Mouse (Mus musculus) CH12.LX (cell line): ENCODE data around the gene Hrg. TPM values are rescaled to one million over a fixed set of nuclear protein-coding genes. Genes with fewer than 3 reads are reported as not detected.
"Not testable (repeated sequence)": the region's sequence is repeated elsewhere in the genome, so short reads cannot be mapped to it uniquely, and the experiment has no call there.

ENCODE experiments used
- DNase-seq: peaks from one replicate; pipeline ENCODE4 v3.0.0-alpha.2; 2013; ENCODE audit errors: extremely low read depth
- H3K27ac ChIP-seq: 2 replicates; pipeline ENCODE4 v1.5.1; 2012; ENCODE audit warnings: low read depth, mild to moderate bottlenecking, control low read depth, moderate library complexity; ENCODE audit not compliant: insufficient read depth
- H3K27me3 ChIP-seq: replicated peaks from 2 replicates; pipeline ENCODE3; 2012; ENCODE audit warnings: inconsistent platforms
- H3K36me3 ChIP-seq, 2 experiments: replicated peaks in 1 of 2; 2 replicates each; pipeline versions ENCODE3 to v1.6.1; 2012; ENCODE audit warnings: inconsistent platforms in 1 of 2, low read length in 1 of 2, mild to moderate bottlenecking in 1 of 2, mixed read lengths in 1 of 2, moderate library complexity in 1 of 2; ENCODE audit not compliant: control insufficient read depth in 1 of 2, insufficient read depth in 1 of 2
- H3K4me1 ChIP-seq, 2 experiments: 2 replicates each; pipeline ENCODE4 v1.6.1; 2012; ENCODE audit warnings: inconsistent platforms in 1 of 2, moderate library complexity in 1 of 2; ENCODE audit not compliant: insufficient read depth in 2 of 2, control insufficient read depth in 1 of 2
- H3K4me2 ChIP-seq: 2 replicates; pipeline ENCODE4 v1.6.1; 2012; ENCODE audit warnings: low read depth, mild to moderate bottlenecking, control low read depth; ENCODE audit not compliant: poor library complexity, insufficient read depth, severe bottlenecking
- H3K4me3 ChIP-seq, 3 experiments: fragments of 150-350 bp in 1 of 3; sonication (generic) in 1 of 3; replicated peaks in 1 of 3; 2 replicates each; pipeline versions ENCODE3 to v1.5.1; 2011 to 2012; ENCODE audit warnings: low read depth in 2 of 3, low read length in 2 of 3, mild to moderate bottlenecking in 2 of 3, moderate library complexity in 2 of 3, control low read depth in 1 of 3, improper control_type of control experiment in 1 of 3, inconsistent platforms in 1 of 3, mixed read lengths in 1 of 3; ENCODE audit not compliant: poor library complexity in 1 of 3
- H3K79me2 ChIP-seq: replicated peaks from 2 replicates; pipeline ENCODE4 v1.6.1; 2012; ENCODE audit warnings: mild to moderate bottlenecking, moderate library complexity; ENCODE audit not compliant: control insufficient read depth, poor library complexity, insufficient read depth, severe bottlenecking; ENCODE audit errors: extremely low read depth
- H3K9ac ChIP-seq: 2 replicates; pipeline ENCODE4 v1.6.1; 2012; ENCODE audit warnings: low read depth, mild to moderate bottlenecking, control low read depth, moderate library complexity; ENCODE audit not compliant: insufficient read depth
- H3K9me3 ChIP-seq: replicated peaks from 2 replicates; pipeline ENCODE3; 2012; ENCODE audit warnings: low read length, inconsistent platforms, mixed read lengths
- BHLHE40 ChIP-seq: IDR thresholded peaks from 2 replicates; pipeline ENCODE4 v1.6.1; 2011; ENCODE audit warnings: mild to moderate bottlenecking, low read depth, low read length, improper control_type of control experiment
- CHD1 ChIP-seq: IDR thresholded peaks from 2 replicates; pipeline ENCODE4 v1.6.1; 2012; ENCODE audit warnings: low read depth, low read length, improper control_type of control experiment, inconsistent platforms
- CHD2 ChIP-seq: IDR thresholded peaks from 2 replicates; pipeline ENCODE4 v1.6.1; 2011; ENCODE audit warnings: low read length, improper control_type of control experiment
- CTCF ChIP-seq, 2 experiments: IDR thresholded peaks in 1 of 2; conservative IDR thresholded peaks in 1 of 2; 2 replicates each; pipeline ENCODE4 v1.5.1; 2011 to 2012; ENCODE audit warnings: low read depth in 2 of 2, low read length in 2 of 2, improper control_type of control experiment in 1 of 2, inconsistent platforms in 1 of 2, mild to moderate bottlenecking in 1 of 2, moderate library complexity in 1 of 2
- E2F4 ChIP-seq: IDR thresholded peaks from 2 replicates; pipeline ENCODE4 v1.6.1; 2011; ENCODE audit warnings: low read depth, low read length, improper control_type of control experiment; ENCODE audit not compliant: insufficient replicate concordance
- ELF1 ChIP-seq: IDR thresholded peaks from 2 replicates; pipeline ENCODE4 v1.6.1; 2014; ENCODE audit warnings: low read depth, mild to moderate bottlenecking, inconsistent platforms, low read length, improper control_type of control experiment
- EP300 ChIP-seq: IDR thresholded peaks from 2 replicates; pipeline ENCODE4 v1.6.1; 2011; ENCODE audit warnings: low read length, improper control_type of control experiment
- ETS1 ChIP-seq: conservative IDR thresholded peaks from 2 replicates; pipeline ENCODE4 v1.6.1; 2012; ENCODE audit warnings: low read depth, mild to moderate bottlenecking, inconsistent platforms, low read length, improper control_type of control experiment, moderate library complexity
- HCFC1 ChIP-seq: IDR thresholded peaks from 2 replicates; pipeline ENCODE4 v1.6.1; 2012; ENCODE audit warnings: low read depth, mild to moderate bottlenecking, inconsistent platforms, low read length, improper control_type of control experiment
- IRF4 ChIP-seq: IDR thresholded peaks from 2 replicates; pipeline ENCODE4 v1.6.1; 2014; ENCODE audit warnings: low read depth, mild to moderate bottlenecking, inconsistent platforms, low read length, improper control_type of control experiment
- JUN ChIP-seq: IDR thresholded peaks from 2 replicates; pipeline ENCODE4 v1.6.1; 2011; ENCODE audit warnings: low read depth, mild to moderate bottlenecking, low read length, improper control_type of control experiment, moderate library complexity; ENCODE audit not compliant: insufficient read depth
- JUND ChIP-seq: conservative IDR thresholded peaks from 2 replicates; pipeline ENCODE4 v1.6.1; 2011; ENCODE audit warnings: low read depth, low read length, improper control_type of control experiment
- KAT2A ChIP-seq: IDR thresholded peaks from 2 replicates; pipeline ENCODE4 v1.6.1; 2012; ENCODE audit warnings: low read length, improper control_type of control experiment, inconsistent platforms; ENCODE audit not compliant: insufficient replicate concordance
- MAZ ChIP-seq: IDR thresholded peaks from 2 replicates; pipeline ENCODE4 v1.6.1; 2012; ENCODE audit warnings: low read depth, mild to moderate bottlenecking, inconsistent platforms, low read length, improper control_type of control experiment, moderate library complexity
- MEF2A ChIP-seq: IDR thresholded peaks from 2 replicates; pipeline ENCODE4 v1.6.1; 2014; ENCODE audit warnings: low read depth, mild to moderate bottlenecking, inconsistent platforms, low read length, improper control_type of control experiment, borderline replicate concordance
- MYC ChIP-seq: IDR thresholded peaks from 2 replicates; pipeline ENCODE4 v1.6.1; 2011; ENCODE audit warnings: low read depth, mild to moderate bottlenecking, improper control_type of control experiment, low read length
- NELFE ChIP-seq: IDR thresholded peaks from 2 replicates; pipeline ENCODE4 v1.6.1; 2011; ENCODE audit warnings: low read depth, low read length, improper control_type of control experiment
- PAX5 ChIP-seq: IDR thresholded peaks from 2 replicates; pipeline ENCODE4 v1.6.1; 2012; ENCODE audit warnings: low read length, inconsistent platforms, mixed read lengths
- POLR2AphosphoS2 ChIP-seq: IDR thresholded peaks from 2 replicates; pipeline ENCODE4 v1.6.1; 2011; ENCODE audit warnings: low read depth, low read length, improper control_type of control experiment
- RAD21 ChIP-seq: IDR thresholded peaks from 2 replicates; pipeline ENCODE4 v1.6.1; 2011; ENCODE audit warnings: low read depth, mild to moderate bottlenecking, low read length, improper control_type of control experiment, moderate library complexity
- SMC3 ChIP-seq: IDR thresholded peaks from 2 replicates; pipeline ENCODE4 v1.6.1; 2011; ENCODE audit warnings: low read depth, low read length, improper control_type of control experiment
- TBP ChIP-seq: conservative IDR thresholded peaks from 2 replicates; pipeline ENCODE4 v1.6.1; 2011; ENCODE audit warnings: low read depth, low read length, improper control_type of control experiment
- TCF12 ChIP-seq: IDR thresholded peaks from 2 replicates; pipeline ENCODE4 v1.6.1; 2014; ENCODE audit warnings: low read depth, mild to moderate bottlenecking, inconsistent platforms, low read length, improper control_type of control experiment
- ZC3H11A ChIP-seq: IDR thresholded peaks from 2 replicates; pipeline ENCODE4 v1.6.1; 2012; ENCODE audit warnings: low read depth, mild to moderate bottlenecking, inconsistent platforms, low read length, improper control_type of control experiment
- dilution Hi-C: fragments of 300-500 bp; cut with MboI; formaldehyde crosslinking; loops from 2 replicates; pipeline ENCODE4 v1.14.3; 2020; ENCODE audit warnings: low sequenced_read_pairs; ENCODE audit not compliant: extremely low pct_unique_long_range_greater_than_20kb, extremely low pct_ligation_motif_present
- in situ Hi-C: fragments of 300-500 bp; cut with MboI; formaldehyde crosslinking; loops from 3 replicates; pipeline ENCODE4 v1.14.3; 2019; ENCODE audit warnings: low sequenced_read_pairs, low pct_ligation_motif_present, low pct_unique_long_range_greater_than_20kb, mixed read lengths
- polyA plus RNA-seq: library from polyadenylated mRNA; unstranded; fragments of >175 nt; gene quantifications from 2 replicates; pipeline ENCODE4 v1.2.1, GENCODE M21; 2012; ENCODE audit warnings: low read depth; ENCODE audit not compliant: insufficient read length
- total RNA-seq, 2 experiments: library from RNA; depleted of rRNA; stranded (reverse); fragments of 300-350 nt in 1 of 2; fragments of >200 nt in 1 of 2; gene quantifications; 2 replicates each; pipeline ENCODE4 v1.2.3; 2012 to 2014

Hrg gene
- total and polyA plus RNA-seq, 3 experiments: not detected

DNA sequence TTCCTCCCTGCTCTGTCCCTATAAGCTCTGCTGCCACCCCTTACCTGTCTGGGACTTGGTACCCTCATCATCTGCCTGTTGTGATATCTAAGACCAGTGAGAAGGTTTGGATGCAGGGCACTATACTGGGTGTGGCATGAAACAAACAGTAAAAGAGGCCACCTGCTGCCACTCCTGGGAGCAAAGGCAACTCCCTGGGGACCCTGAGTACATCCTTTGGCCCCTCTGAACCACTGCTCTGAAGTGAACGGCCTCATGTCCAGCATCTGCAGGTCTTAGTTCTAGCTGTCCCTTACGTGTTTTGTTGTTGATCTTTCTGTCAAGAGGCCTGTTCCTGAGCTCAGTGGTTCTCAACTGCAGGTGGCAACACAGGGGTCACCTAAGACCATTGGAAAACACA lies 12.3 kb upstream of the Hrg start:
- dilution Hi-C loops: no loop called here
- Histone ChIP-seq H3K36me3 (peaks cover 0 to 2% of the 10 kb centered on the region in 2 experiments), H3K79me2 (no peaks in the 10 kb centered on the region), H3K27me3 (no peaks in the 10 kb centered on the region), H3K9ac (no peak overlapping the region), H3K4me2 (no peak overlapping the region), H3K9me3 (peaks cover 12% of the 10 kb centered on the region), H3K4me3 (no peak overlapping the region), H3K4me1 (peaks cover 10 to 29% of the 10 kb centered on the region in 2 experiments), H3K27ac (no peak overlapping the region)
- in situ Hi-C loops: no loop called here
- TF ChIP-seq TCF12 (no peak), JUND (no peak), ZC3H11A (no peak), POLR2AphosphoS2 (no peak), BHLHE40 (no peak), CHD2 (no peak), EP300 (no peak), TBP (no peak), ELF1 (no peak), CHD1 (no peak), JUN (no peak), HCFC1 (no peak), SMC3 (no peak), MEF2A (no peak), MAZ (no peak), CTCF (conservative IDR thresholded peaks at IDR 0.05 in 1 of 2, IDR thresholded peaks at IDR 0.05 in 1 of 2; ENCODE audit: low read depth in 2 of 2, low read length in 2 of 2) (no peak), ETS1 (no peak), PAX5 (no peak), RAD21 (no peak)
- peak; percentile 27 for DNase-seq

GRCm38 (mm10) chr16:22939120-22939695 lies 11.7 kb upstream of the Hrg start:
- H3K4me2 ChIP-seq: no peak overlapping the region
- in situ Hi-C loops (no loop called here), dilution Hi-C loops (no loop called here)
- no peak overlapping the region for H3K4me3 ChIP-seq
- H3K9me3 ChIP-seq: peaks cover 13% of the 10 kb centered on the region
- peaks cover 10 to 34% of the 10 kb centered on the region in 2 experiments for H3K4me1 ChIP-seq
- peak; percentile 11 for DNase-seq
- H3K9ac ChIP-seq: no peak overlapping the region
- H3K36me3 ChIP-seq: peaks cover 0 to 2% of the 10 kb centered on the region in 2 experiments
- no peak overlapping the region for H3K27ac ChIP-seq
- no peaks in the 10 kb centered on the region for H3K79me2 ChIP-seq
- no peaks in the 10 kb centered on the region for H3K27me3 ChIP-seq
- TF ChIP-seq MAZ (no peak), CHD1 (no peak), EP300 (no peak), E2F4 (no peak), MYC (no peak), NELFE (no peak), KAT2A (no peak), IRF4 (no peak), POLR2AphosphoS2 (no peak), JUND (no peak), TCF12 (no peak)

DNA sequence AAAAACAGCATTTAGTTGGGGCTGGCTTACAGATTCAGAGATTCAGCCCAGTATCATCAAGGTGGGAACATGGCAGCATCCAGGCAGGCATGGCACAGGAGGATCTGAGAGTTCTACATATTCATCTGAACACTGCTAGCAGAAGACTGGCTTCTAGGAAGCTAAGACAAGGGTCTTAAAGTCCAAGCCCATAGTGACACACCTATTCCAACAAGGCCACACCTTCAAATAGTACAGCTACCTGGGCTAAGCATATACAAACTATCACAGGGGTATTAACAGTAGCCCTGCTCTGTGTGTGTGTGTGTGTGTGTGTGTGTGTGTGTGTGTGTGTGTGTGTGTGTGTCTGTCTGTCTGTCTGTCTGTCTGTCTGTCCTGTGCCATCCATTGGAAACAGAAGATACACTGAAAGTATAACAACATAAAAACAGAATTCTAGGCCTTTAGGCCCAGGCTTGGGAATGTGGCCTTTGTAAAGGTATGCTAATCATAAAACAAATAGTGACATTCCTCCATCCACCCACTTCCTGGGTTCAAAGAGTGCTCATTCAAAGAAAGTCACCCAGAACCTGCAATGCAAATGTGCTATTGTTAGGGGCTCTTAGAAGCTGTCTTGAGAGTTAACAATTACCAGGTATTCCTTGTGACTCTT lies 8.9 kb upstream of the Hrg start:
- DNase-seq, in situ Hi-C loops, H3K27me3 ChIP-seq: not testable (repeated sequence)

More for the DNA sequence above, 8.9 kb upstream of the Hrg start:
- H3K4me2 ChIP-seq, H3K4me3 ChIP-seq, H3K36me3 ChIP-seq, dilution Hi-C loops, H3K27ac ChIP-seq, H3K79me2 ChIP-seq, H3K9ac ChIP-seq: not testable (repeated sequence)
- Histone ChIP-seq H3K4me1 (peaks cover 10 to 44% of the 10 kb centered on the region in 2 experiments), H3K9me3 (peaks cover 13% of the 10 kb centered on the region)
